Mouse (Mus musculus) liver, adult 2 months (tissue): ENCODE results near the gene Cntnap5a. TPM values are rescaled to one million over a fixed set of nuclear protein-coding genes. Genes with fewer than 3 reads are reported as not detected.

Experiments used
- DNase-seq: peaks from one replicate; pipeline ENCODE4 v3.0.0-alpha.2; 2011; ENCODE audit warnings: low read depth, low spot score; ENCODE audit errors: extremely low read depth
- H3K27ac ChIP-seq: fragments of 200-500 bp; replicated peaks from 2 replicates; pipeline ENCODE4 v1.5.1; 2012; ENCODE audit warnings: low read depth, mild to moderate bottlenecking, control low read depth, inconsistent platforms, low read length; ENCODE audit not compliant: insufficient read depth
- H3K27me3 ChIP-seq: fragments of 200-500 bp; 2 replicates; pipeline ENCODE4 v1.6.1; 2012; ENCODE audit warnings: mild to moderate bottlenecking, moderate library complexity, low read length, inconsistent platforms; ENCODE audit not compliant: control insufficient read depth, insufficient read depth
- H3K36me3 ChIP-seq: fragments of 200-500 bp; 2 replicates; pipeline ENCODE4 v1.6.1; 2012; ENCODE audit warnings: low read length, inconsistent platforms; ENCODE audit not compliant: control insufficient read depth, insufficient read depth
- H3K4me1 ChIP-seq: fragments of 200-500 bp; 2 replicates; pipeline ENCODE4 v1.6.1; 2011; ENCODE audit warnings: low read length; ENCODE audit not compliant: control insufficient read depth, insufficient read depth
- H3K4me3 ChIP-seq: fragments of 200-500 bp; 2 replicates; pipeline ENCODE4 v1.5.1; 2011; ENCODE audit warnings: low read depth, mild to moderate bottlenecking, control low read depth, low read length, moderate library complexity; ENCODE audit not compliant: insufficient read depth
- H3K79me2 ChIP-seq: fragments of 200-500 bp; 2 replicates; pipeline ENCODE4 v1.6.1; 2012; ENCODE audit warnings: inconsistent platforms, mild to moderate bottlenecking, low read length, moderate library complexity; ENCODE audit not compliant: control insufficient read depth, insufficient read depth
- H3K9ac ChIP-seq: fragments of 200-500 bp; 2 replicates; pipeline ENCODE4 v1.6.1; 2012; ENCODE audit warnings: low read depth, mild to moderate bottlenecking, control low read depth, inconsistent platforms, low read length
- CTCF ChIP-seq: fragments of 200-500 bp; IDR thresholded peaks from 2 replicates; pipeline ENCODE4 v1.5.1; 2011; ENCODE audit warnings: low read depth, low read length, control low read depth
- POLR2A ChIP-seq: fragments of 200-500 bp; IDR thresholded peaks from 2 replicates; pipeline ENCODE4 v1.6.1; 2011; ENCODE audit warnings: low read length, control low read depth; ENCODE audit not compliant: insufficient read depth; ENCODE audit errors: extremely low read depth
- WGBS: fragments of 180-500 bp; shearing (Covaris S2); methylation state at CpG from one replicate; pipeline ENCODE4 v1.1.7; 2018; 5-methylcytosine and 5-hydroxymethylcytosine counted together
- polyA plus RNA-seq: library from polyadenylated mRNA; depleted of rRNA; stranded (reverse); fragments of >200 nt; gene quantifications from 2 replicates; pipeline ENCODE4 v1.2.3, GENCODE M21; 2012
- total RNA-seq: library from RNA; depleted of rRNA; stranded (reverse); fragments of >200 nt; gene quantifications from 2 replicates; pipeline ENCODE4 v1.2.3, GENCODE M21; 2014

Cntnap5a gene
- total and polyA plus RNA-seq, 2 experiments = not detected

DNA sequence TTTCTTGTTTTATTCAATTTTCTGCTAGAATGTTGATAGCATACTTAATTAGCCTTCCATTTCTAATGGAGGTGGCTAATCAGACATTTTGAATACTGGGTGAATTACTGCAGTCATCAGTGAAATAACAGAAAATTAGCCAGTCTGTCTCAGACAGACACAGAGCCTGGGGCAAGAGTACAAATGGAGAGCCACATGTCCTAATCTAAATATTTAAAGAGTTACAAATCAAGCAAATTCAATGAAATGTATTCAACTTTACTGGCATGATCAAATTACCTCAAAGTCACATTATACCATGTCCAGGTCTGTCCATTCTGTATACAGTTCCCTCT is 423.1 kb downstream of the Cntnap5a start:
- no peak overlapping the region for H3K4me3 ChIP-seq
- no peaks in the 10 kb centered on the region for H3K79me2 ChIP-seq
- no peak overlapping the region for H3K9ac ChIP-seq
- H3K36me3 ChIP-seq = no peaks in the 10 kb centered on the region
- H3K27me3 ChIP-seq = no peaks in the 10 kb centered on the region
- H3K27ac ChIP-seq = no peak overlapping the region
- TF ChIP-seq POLR2A = no peak
- TF ChIP-seq CTCF = no peak
- no peaks in the 10 kb centered on the region for H3K4me1 ChIP-seq
- no peak for DNase-seq

DNA sequence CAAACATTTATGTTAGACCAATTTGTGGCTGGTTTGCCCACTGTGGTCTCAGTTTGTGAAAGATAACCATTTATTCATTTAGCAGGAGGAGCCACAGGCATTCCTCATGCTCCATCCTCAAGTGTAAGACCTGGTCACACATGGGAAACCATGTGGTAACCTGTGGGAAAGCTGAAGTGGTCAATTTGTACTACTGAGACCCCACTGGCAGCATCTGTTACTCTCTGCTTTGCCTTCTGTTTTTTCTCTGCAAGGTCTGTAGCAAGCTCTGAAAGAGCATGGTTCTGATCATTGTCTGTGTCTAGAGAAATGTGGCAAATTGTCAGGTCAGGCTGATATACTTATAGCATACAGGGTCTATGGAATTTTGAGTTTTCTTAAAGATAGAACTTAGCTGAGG is 423.8 kb downstream of the Cntnap5a start:
- H3K4me1 ChIP-seq = no peaks in the 10 kb centered on the region
- no peak overlapping the region for H3K4me3 ChIP-seq
- H3K79me2 ChIP-seq = no peaks in the 10 kb centered on the region
- DNase-seq = no peak
- no peak overlapping the region for H3K9ac ChIP-seq
- H3K27me3 ChIP-seq = no peaks in the 10 kb centered on the region
- H3K27ac ChIP-seq = no peak overlapping the region
- no peaks in the 10 kb centered on the region for H3K36me3 ChIP-seq
- TF ChIP-seq POLR2A = no peak
- no peak for TF ChIP-seq CTCF

DNA sequence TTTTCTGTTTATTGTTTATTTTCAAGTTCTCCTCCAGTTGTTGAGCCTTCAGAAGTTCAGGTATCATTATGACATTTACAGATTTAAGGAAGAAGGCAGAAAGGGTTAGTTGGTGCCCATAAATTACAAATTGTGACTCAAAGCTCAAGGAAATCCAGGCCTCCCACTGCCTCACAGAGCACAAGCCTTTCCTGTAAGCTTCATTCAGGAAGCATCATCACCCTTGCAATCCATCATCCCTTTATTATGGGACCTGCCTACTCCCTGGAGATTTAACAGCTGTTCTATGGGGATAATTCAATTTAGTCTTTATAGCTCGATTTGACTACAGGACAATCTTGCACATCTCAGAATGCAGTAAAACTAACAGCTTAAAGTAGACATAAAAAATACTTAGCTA is 441.2 kb downstream of the Cntnap5a start:
- Histone ChIP-seq H3K79me2 (no peaks in the 10 kb centered on the region), H3K9ac (no peak overlapping the region), H3K27ac (no peak overlapping the region), H3K27me3 (no peaks in the 10 kb centered on the region), H3K36me3 (no peaks in the 10 kb centered on the region), H3K4me1 (no peaks in the 10 kb centered on the region), H3K4me3 (no peak overlapping the region)
- no peak for TF ChIP-seq POLR2A
- no peak for TF ChIP-seq CTCF
- DNase-seq = no peak
- whole genome bisulfite sequencing = 75% methylated on average over 1 of the region's 1 CpGs

DNA sequence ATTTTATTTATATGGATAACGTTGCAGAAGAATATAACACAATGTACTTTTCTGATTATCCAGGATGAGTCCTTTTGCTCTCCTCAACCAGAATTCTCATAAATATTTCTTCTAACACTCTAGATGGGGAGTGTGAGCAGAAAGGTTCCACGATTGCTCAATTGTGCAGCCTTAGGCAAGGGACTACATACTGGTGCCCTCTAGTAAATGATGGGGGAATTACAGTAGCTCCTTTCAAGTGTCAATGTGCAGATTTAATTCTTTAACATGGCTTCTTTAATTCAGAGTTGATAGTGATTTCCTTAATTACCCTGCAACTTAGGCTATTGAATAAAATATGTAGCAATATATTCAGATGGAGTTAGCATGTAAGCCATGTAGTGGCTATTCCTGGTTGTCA is 442.5 kb downstream of the Cntnap5a start:
- 68% methylated on average over 2 of the region's 2 CpGs for WGBS
- TF ChIP-seq CTCF = no peak
- no peak for TF ChIP-seq POLR2A
- Histone ChIP-seq H3K27ac (no peak overlapping the region), H3K4me1 (no peaks in the 10 kb centered on the region), H3K9ac (no peak overlapping the region), H3K27me3 (no peaks in the 10 kb centered on the region), H3K4me3 (no peak overlapping the region), H3K36me3 (no peaks in the 10 kb centered on the region), H3K79me2 (no peaks in the 10 kb centered on the region)
- no peak for DNase-seq

DNA sequence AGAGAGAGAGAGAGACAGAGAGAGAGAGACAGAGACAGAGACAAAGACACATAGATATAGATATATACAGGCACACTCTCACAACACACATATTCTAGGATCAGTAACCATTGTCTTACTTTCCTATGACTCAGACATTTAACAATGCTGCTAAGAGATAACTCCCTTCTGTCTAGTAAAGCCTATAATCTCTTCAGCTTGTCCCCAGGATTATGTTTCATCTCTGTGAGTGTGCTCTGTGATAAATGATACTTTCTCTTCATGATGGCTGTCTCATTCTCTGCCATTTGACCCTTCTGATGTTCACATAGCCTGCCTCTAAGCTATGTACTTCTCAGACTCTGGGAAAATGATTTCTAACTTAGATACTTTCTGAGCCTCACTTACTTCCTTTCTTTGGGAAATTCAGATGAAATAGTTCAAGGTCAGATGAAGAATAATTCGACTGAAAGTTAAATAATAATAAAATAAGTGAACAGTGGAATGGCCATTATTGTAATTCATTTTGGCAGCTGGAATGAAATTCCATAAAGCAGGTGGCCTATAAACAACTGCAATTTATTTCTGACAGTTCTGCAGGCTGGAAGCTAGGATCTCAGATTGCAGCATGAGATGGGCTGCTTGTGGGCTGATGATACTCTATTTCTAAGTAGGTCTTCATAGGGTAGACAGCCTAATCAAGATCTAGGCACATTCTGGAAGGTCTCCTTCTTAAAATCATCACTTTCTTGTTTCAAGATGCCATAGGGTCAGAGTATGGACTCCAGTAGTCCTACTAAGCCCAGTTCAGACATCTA is 444.1 kb downstream of the Cntnap5a start:
- H3K4me3 ChIP-seq = no peak overlapping the region
- H3K79me2 ChIP-seq = no peaks in the 10 kb centered on the region
- TF ChIP-seq CTCF = no peak
- no peak for TF ChIP-seq POLR2A
- H3K36me3 ChIP-seq = no peaks in the 10 kb centered on the region
- H3K27me3 ChIP-seq = no peaks in the 10 kb centered on the region
- DNase-seq = no peak
- no peak overlapping the region for H3K27ac ChIP-seq
- no peak overlapping the region for H3K9ac ChIP-seq
- 41% methylated on average over 1 of the region's 1 CpGs for WGBS
- no peaks in the 10 kb centered on the region for H3K4me1 ChIP-seq

DNA sequence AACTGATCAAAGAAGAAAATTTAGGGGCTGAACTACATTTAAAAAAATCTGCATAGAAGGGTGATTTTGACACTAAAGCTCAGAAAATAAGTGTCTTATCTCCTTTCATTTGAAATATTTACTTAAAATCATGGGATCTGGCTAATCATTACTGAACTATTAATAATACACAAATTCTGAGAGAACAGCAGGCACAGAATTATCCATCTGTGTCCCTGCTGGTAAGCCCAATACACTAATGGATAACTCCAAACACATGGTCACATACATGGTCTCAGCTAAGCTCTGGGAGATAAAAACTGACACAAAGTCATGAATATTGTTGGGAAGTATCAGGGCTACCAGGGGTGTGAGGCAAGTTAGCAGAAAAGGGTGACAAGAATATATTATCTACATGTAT is 447.9 kb downstream of the Cntnap5a start:
- no peak for DNase-seq
- TF ChIP-seq POLR2A (no peak), CTCF (no peak)

More for the DNA sequence above, 447.9 kb downstream of the Cntnap5a start:
- Histone ChIP-seq H3K27ac (no peak overlapping the region), H3K4me1 (no peaks in the 10 kb centered on the region), H3K9ac (no peak overlapping the region), H3K36me3 (no peaks in the 10 kb centered on the region), H3K79me2 (no peaks in the 10 kb centered on the region), H3K4me3 (no peak overlapping the region), H3K27me3 (no peaks in the 10 kb centered on the region)
